Mouse (Mus musculus) pancreas, adult 10 weeks (tissue): Measurements from ENCODE around the gene Man2b1. TPM values are rescaled to one million over a fixed set of nuclear protein-coding genes. Genes with fewer than 3 reads are reported as not detected.

ENCODE experiments used
- polyA plus RNA-seq: library from polyadenylated mRNA; stranded (reverse); fragments of 350-450 nt; fragmentation: Illumina TruSeq; extraction: RNeasy Lipid Tissue Mini Kit (QIAGEN cat#74804); gene quantifications from one replicate; pipeline ENCODE4 v1.2.3, GENCODE M21; 2015; ENCODE audit warnings: low read depth, low replicate concordance; ENCODE audit not compliant: insufficient read depth

The Man2b1 gene
- polyA plus RNA-seq = 14.9 TPM

GRCm38 (mm10) chr8:85083108-85083813, at the start of gene Man2b1:
Man2b1 (plus strand) TSS chr8:85083270.

GRCm38 (mm10) chr8:85036718-85037365, 46.2 kb upstream of the Man2b1 start, which contains the start of gene Tnpo2:
Tnpo2 (plus strand) TSS chr8:85036915.

GRCm38 (mm10) chr8:85059879-85060616, 23.0 kb upstream of the Man2b1 start, which contains the start of gene Fbxw9:
Fbxw9 (plus strand) TSS chr8:85060055.

GRCm38 (mm10) chr8:85067982-85068381, 15.1 kb upstream of the Man2b1 start, which contains the start of gene Gm5741:
Gm5741 (minus strand) TSS chr8:85067982.

GRCm38 (mm10) chr8:85071514-85072281, 11.4 kb upstream of the Man2b1 start, which contains the start of gene Dhps:
Dhps (plus strand) TSS chr8:85071757.

GRCm38 (mm10) chr8:85080532-85081215, 2.4 kb upstream of the Man2b1 start, which contains the start of gene Wdr83os:
Wdr83os (plus strand) TSS chr8:85080740.

GRCm38 (mm10) chr8:85081216-85081555, 1.9 kb upstream of the Man2b1 start, which contains the start of gene Wdr83:
Wdr83 (minus strand) TSS chr8:85081306.

GRCm38 (mm10) chr8:85122995-85123394, 39.9 kb downstream of the Man2b1 start, which contains the start of gene Zfp791:
Zfp791 (minus strand) TSS chr8:85123095.

Other genes starting within 250 kb of the Man2b1 start
- gene Rad23a, start 242.6 kb upstream of the Man2b1 start, polyA plus RNA-seq = 18.2 TPM
- 181 TPM for gene Calr, start 236.3 kb upstream of the Man2b1 start, polyA plus RNA-seq
- 19.1 TPM for gene Farsa, start 226.3 kb upstream of the Man2b1 start, polyA plus RNA-seq
- gene Syce2, start 211.2 kb upstream of the Man2b1 start, polyA plus RNA-seq = not detected
- 27.8 TPM for gene Gcdh, start 189.3 kb upstream of the Man2b1 start, polyA plus RNA-seq
- not detected for gene Klf1, start 181.3 kb upstream of the Man2b1 start, polyA plus RNA-seq
- 6.3 TPM for gene Dnase2a, start 174.7 kb upstream of the Man2b1 start, polyA plus RNA-seq
- 0.61 TPM for gene Mast1, start 145.9 kb upstream of the Man2b1 start, polyA plus RNA-seq
- not detected for gene Rtbdn, start 136.3 kb upstream of the Man2b1 start, polyA plus RNA-seq
- not detected for gene Gm49661, start 113.8 kb upstream of the Man2b1 start, polyA plus RNA-seq
- gene Prdx2, start 113.7 kb upstream of the Man2b1 start, polyA plus RNA-seq = 35.5 TPM
- gene Rnaseh2a, start 113.5 kb upstream of the Man2b1 start, polyA plus RNA-seq = 8.3 TPM
- gene Junb, start 104.6 kb upstream of the Man2b1 start, polyA plus RNA-seq = 10.0 TPM
- 13.4 TPM for gene Hook2, start 92.7 kb upstream of the Man2b1 start, polyA plus RNA-seq
- gene Best2, start 68.7 kb upstream of the Man2b1 start, polyA plus RNA-seq = not detected
- 24.7 TPM for gene Asna1, start 58.0 kb upstream of the Man2b1 start, polyA plus RNA-seq
- 49.3 TPM for gene Trir, start 56.4 kb upstream of the Man2b1 start, polyA plus RNA-seq
- gene Tnpo2, start 46.4 kb upstream of the Man2b1 start, polyA plus RNA-seq = 7.1 TPM
- gene Fbxw9, start 23.2 kb upstream of the Man2b1 start, polyA plus RNA-seq = 6.4 TPM
- gene Gm5741, start 15.3 kb upstream of the Man2b1 start, polyA plus RNA-seq = not detected
- gene Dhps, start 11.5 kb upstream of the Man2b1 start, polyA plus RNA-seq = 16.0 TPM
- 22.2 TPM for gene Wdr83os, start 2.5 kb upstream of the Man2b1 start, polyA plus RNA-seq
- gene Wdr83, start 2.0 kb upstream of the Man2b1 start, polyA plus RNA-seq = 13.1 TPM
- gene Zfp791, start 39.8 kb downstream of the Man2b1 start, polyA plus RNA-seq = 1.1 TPM
- not detected for gene Cks1brt, start 68.7 kb downstream of the Man2b1 start, polyA plus RNA-seq
- gene Olfr371, start 142.7 kb downstream of the Man2b1 start, polyA plus RNA-seq = not detected
- 7.9 TPM for gene Orc6, start 216.4 kb downstream of the Man2b1 start, polyA plus RNA-seq
- 12.8 TPM for gene Vps35, start 216.5 kb downstream of the Man2b1 start, polyA plus RNA-seq